Mouse (Mus musculus) mouse embryonic stem cell (cell line): Measurements from ENCODE around the gene Chd1.
"Not testable (repeated sequence)": the region's sequence is repeated elsewhere in the genome, so short reads cannot be mapped to it uniquely, and the experiment has no call there.

Experiments used
- in situ Hi-C, 2 experiments: fragments of 300-500 bp; cut with MboI; formaldehyde crosslinking; loops; 1 replicate in 1 of 2; 3 replicates in 1 of 2; pipeline ENCODE4 v1.14.3; 2019 to 2020; ENCODE audit warnings: low sequenced_read_pairs in 2 of 2, low pct_unique_long_range_greater_than_20kb in 1 of 2, mixed read lengths in 1 of 2; ENCODE audit not compliant: unreplicated experiment in 1 of 2

Chd1 gene

GRCm38 (mm10) chr17:15723291-15723690 is 18.5 kb downstream of the Chd1 start:
- in situ Hi-C loops, result no loop called here

- in situ Hi-C loops, result not testable (repeated sequence)
Observed at GRCm38 (mm10) chr17:15723866-15724475, 19.2 kb downstream of the Chd1 start.

DNA sequence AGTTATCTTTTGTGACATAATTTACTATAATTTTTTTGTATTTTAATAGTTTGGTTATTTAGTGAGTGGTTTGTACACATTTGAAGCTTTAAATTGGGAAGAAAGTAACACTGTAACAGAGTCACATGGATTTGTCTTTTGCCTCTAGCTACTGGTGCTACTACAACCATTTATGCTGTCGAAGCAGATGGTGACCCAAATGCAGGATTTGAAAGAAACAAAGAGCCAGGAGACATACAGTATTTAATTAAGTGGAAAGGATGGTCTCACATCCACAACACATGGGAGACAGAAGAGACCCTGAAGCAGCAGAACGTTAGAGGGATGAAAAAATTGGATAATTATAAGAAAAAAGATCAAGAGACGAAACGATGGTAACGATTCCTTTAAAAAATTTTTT is 26.9 kb downstream of the Chd1 start:
- in situ Hi-C loops, result no loop called here

GRCm38 (mm10) chr17:15737346-15737917 is 32.7 kb downstream of the Chd1 start:
- in situ Hi-C loops, result no loop called here

DNA sequence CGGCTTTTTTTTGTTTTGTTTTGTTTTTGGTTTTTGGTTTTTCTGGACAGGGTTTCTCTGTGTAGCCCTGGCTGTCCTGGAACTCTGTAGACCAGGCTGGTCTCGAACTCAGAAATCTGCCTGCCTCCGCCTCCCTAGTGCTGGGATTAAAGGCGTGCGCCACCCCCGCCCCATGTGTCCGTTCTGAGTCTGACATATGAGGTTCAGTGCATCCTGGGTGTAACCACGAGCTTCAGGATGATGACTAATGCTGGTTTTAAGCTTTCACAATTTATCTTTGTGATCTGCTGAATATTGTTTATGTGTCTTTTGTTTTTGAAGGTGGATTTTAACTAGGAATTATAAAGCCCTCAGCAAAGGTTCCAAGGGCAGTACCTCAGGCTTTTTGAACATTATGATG is 37.1 kb downstream of the Chd1 start:
- in situ Hi-C loops, result no loop called here

DNA sequence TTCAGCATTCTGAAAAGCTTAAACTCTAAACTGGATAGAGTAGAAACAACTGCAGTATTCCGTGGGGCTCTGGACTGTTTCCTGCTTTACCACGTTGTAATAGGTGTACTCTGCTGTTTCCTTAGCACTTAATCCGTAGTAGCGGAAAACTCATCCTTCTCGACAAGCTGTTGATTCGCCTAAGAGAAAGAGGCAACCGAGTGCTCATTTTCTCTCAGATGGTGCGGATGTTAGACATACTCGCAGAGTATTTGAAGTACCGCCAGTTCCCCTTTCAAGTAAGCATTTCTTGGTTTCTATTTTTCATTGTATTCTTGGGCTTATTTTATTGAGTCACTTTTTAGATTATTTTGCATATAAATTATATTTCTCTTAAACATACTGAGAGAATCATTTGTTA is 38.2 kb downstream of the Chd1 start:
- in situ Hi-C loops, result no loop called here

DNA sequence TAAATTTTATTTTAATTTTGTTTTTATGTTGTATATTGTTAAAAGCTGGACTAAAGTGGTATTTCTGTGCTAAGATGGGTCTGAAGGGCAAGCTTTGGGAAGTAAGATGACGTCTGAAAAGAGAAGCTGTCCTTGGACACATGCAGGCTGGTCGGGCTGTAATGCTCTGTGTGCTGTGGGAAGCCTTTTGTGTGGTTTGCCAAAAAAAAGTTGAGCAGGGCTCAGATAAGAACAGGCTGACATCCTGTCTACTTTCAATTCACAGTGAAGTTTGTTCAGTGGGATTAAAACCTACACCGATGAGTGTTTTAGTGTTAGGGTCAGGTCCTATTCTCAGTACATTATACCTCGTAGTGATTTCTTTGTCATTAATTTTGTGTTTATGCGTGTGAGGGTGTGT is 38.6 kb downstream of the Chd1 start:
- in situ Hi-C loops, result no loop called here

- in situ Hi-C loops, result no loop called here
Observed at GRCm38 (mm10) chr17:15746696-15747095, 41.9 kb downstream of the Chd1 start.

GRCm38 (mm10) chr17:15748022-15748421 is 43.3 kb downstream of the Chd1 start:
- in situ Hi-C loops, result no loop called here

- in situ Hi-C loops, result not testable (repeated sequence)
Observed at GRCm38 (mm10) chr17:15751264-15751663, 46.5 kb downstream of the Chd1 start.

DNA sequence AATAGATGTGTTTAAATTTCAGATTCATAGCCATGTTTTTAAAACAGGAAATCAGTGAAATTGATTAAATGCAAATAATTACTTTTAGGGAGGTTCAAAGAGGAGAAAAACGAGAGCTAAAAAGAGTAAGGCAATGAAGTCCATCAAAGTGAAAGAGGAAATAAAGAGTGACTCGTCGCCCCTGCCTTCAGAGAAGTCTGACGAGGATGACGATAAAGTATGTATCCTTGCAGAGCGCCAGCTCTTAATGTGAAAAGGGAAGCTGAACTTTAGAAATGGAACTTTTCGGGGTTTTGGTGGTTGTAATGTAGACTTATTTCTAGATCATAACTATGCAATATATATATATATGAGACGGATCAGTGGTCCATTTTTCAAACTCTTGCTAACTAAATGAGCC is 56.4 kb downstream of the Chd1 start:
- in situ Hi-C loops, result no loop called here

- in situ Hi-C loops, result no loop called here
Observed at GRCm38 (mm10) chr17:15769081-15769724, 64.4 kb downstream of the Chd1 start.

- in situ Hi-C loops, result no loop called here
Observed at GRCm38 (mm10) chr17:15773956-15774355, 69.2 kb downstream of the Chd1 start.

DNA sequence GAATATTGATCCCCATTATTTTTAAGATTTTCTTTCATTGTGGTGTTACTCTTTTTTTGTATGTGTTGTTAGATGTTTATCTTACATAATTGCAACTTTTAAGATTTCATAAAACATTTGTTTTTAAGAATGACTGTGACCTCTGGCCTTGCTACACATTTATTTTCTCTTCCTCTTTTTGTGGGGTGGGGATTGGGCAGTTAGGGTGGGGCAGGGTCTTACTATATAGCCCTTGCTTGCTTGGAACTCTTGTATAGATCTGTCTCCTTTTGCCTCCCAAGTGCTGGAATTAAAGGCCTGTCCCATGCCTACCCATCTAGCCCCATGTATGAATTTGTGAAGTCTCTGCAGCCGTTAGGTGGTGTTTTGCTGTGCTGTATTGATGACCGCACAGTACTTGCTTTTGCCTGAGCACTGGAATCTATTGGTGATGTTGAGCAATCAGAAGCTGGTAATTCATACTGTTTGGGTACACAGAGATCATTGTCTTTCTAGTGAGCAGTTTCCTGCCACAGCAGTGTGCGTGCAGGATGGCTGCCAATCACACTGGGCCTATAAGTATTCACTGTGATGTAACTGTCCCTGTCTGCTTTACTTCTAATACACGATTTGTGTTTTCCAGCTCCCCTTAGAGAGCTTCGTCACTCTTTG is 69.9 kb downstream of the Chd1 start:
- in situ Hi-C loops, result no loop called here

DNA sequence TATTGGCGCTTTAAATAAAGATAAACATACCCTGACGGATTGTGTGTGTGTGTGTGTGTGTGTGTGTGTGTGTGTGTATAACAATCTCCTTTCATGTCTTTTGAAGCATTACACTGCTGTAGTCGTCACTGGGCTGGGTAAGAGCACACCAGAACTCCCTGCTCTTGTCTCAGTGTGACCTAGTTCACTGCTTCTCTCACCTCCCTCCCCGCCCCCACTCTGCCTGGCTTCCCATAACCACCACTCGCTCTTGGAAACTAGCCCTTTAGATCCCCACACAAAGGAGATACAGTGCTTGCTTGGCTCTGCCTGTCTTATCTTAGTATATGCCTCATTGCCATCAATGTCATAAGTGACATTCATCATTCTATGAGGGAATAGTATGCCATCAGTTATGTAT is 71.6 kb downstream of the Chd1 start:
- in situ Hi-C loops, result no loop called here

DNA sequence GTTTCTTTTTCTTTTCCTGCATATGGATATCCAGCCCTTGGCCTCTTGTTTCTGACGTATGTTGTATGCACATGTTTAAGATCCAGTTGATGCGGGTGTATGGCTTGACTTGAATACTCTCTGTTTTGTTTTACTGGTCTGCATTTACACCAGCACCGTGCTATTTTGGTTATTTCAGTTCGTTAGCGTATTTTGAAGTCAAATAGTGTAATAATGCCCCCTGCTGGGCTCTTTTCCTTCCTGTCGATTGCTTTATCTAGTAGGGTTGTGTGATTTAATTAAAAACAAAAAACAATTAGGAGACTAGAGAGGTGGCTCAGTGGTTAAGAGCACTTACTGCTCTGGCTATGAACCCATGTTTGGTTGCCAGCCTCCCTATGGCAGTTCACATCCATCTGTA is 73.2 kb downstream of the Chd1 start:
- in situ Hi-C loops, result no loop called here

GRCm38 (mm10) chr17:15787036-15787435 is 82.3 kb downstream of the Chd1 start:
- in situ Hi-C loops, result no loop called here

DNA sequence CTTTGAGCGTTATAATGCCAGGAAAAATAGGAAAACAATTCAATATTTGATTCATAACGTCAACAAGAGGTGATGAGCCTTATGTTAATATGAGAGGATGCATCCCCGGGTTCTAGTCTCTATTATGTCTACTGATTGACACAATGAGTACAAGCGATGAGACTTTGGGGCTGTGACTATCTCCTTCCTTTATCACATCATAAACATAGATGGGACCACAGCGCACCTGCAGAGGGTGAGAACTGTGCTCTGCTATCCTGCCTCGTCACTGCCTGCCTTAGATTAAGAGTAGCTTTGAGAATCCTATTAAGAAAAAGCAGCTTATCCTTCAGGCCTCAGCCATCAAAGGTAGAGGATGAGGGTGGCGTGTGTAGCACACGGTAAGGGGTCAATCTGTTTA is 85.9 kb downstream of the Chd1 start:
- in situ Hi-C loops, result loop anchor here in 1 of 2 experiments (10.0 kb wide), 1 partner anchor 206 kb away; no protein-coding TSS in a partner anchor

DNA sequence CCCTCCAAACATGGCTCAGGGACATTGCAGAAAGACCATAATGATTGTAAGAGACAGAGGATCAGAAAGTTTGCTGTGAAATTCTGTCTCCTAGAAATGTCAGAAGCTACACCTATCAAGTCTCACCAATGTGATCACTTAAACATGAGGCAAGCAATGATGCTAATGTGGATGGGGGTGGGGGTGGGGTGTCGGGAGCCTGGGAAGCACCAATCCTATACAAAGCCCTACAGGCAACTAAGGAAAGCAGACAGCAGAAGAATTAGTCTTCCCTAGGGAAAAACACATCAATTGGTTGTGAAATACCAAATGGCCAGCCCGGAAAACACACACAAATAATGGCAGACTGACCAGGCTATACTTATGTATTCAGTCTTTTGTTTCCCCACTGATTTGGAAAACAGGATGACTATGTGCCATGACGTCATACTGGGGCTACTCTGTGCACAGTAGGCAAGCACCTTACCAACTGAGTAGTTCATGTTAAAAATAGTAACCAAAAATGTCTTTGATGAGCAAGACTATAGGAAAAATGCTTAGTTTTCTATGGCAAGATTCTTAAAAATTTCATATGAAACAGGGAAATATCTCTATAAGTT is 94.5 kb downstream of the Chd1 start:
- in situ Hi-C loops, result loop anchor here in 1 of 2 experiments (10.0 kb wide), 1 partner anchor 214 kb away; no protein-coding TSS in a partner anchor
